Mouse (Mus musculus): ENCODE data around the gene Hsd17b7.

DNA sequence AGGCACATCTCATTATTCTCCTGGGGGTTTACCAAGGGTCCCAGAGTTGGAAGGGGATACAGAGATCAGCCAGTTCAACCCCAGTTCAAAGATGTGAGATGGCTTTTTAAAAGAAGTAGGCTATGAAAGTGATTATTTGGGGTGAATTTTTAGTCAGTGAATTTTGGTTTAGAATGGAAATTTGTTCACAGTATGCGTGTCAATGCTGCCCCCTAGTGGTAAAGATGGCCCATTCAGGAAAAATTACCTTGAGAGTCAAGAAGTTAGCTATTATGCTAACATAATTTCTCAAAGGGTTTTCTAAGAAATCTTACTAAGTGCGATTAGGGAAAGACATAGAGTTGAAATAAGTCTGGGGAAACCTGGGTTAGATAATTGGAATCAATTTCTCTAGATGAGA is 29.7 kb downstream of the Hsd17b7 start:
- TF ChIP-seq CTCF (IDR thresholded peaks at IDR 0.05; ENCODE audit: low read depth, low read length) (peak; percentile 22), POLR2A (IDR thresholded peaks at IDR 0.05; ENCODE audit: insufficient read depth, low read length) (no peak), EP300 (IDR thresholded peaks at IDR 0.05; ENCODE audit: insufficient read depth, low read depth, low read length) (no peak)

Data from ES-Bruce4 (cell line).